Mouse (Mus musculus): ENCODE results near the gene Zfp691. TPM values are rescaled to one million over a fixed set of nuclear protein-coding genes. Genes with fewer than 3 reads are reported as not detected.

Zfp691 gene
- polyA plus RNA-seq, 1 experiment from 2014 or later: 9.5 TPM

GRCm38 (mm10) chr4:119177702-119178101, 3.7 kb upstream of the Zfp691 start:
- no peaks in the 10 kb centered on the region for H3K27me3 ChIP-seq (ENCODE audit: insufficient read depth, low read length)
- H3K27ac ChIP-seq (ENCODE audit: low read length): no peak overlapping the region
- H3K9me3 ChIP-seq (ENCODE audit: low read length): no peaks in the 10 kb centered on the region
- 81% methylated on average over 5 of the region's 5 CpGs for WGBS
- H3K4me2 ChIP-seq (replicated peaks; ENCODE audit: low read depth, low read length): no peak overlapping the region
- no peaks in the 10 kb centered on the region for H3K36me3 ChIP-seq (ENCODE audit: insufficient read depth, low read length)
- ATAC-seq (ENCODE audit: low FRiP score, low TSS enrichment): no peak
- peaks cover 12% of the 10 kb centered on the region for H3K4me1 ChIP-seq (ENCODE audit: insufficient read depth, low read length)
- H3K9ac ChIP-seq (replicated peaks; ENCODE audit: low read length): no peak overlapping the region
- no peak overlapping the region for H3K4me3 ChIP-seq (ENCODE audit: low read length)

- Histone ChIP-seq H3K27me3 (ENCODE audit: insufficient read depth, low read length) (no peaks in the 10 kb centered on the region), H3K4me3 (ENCODE audit: low read length) (peak overlapping the region; percentile 80), H3K9me3 (ENCODE audit: low read length) (no peaks in the 10 kb centered on the region), H3K4me2 (replicated peaks; ENCODE audit: low read depth, low read length) (peak overlapping the region; percentile 77), H3K27ac (ENCODE audit: low read length) (peak overlapping the region; percentile 5; the same call in 1 of the 2 replicates), H3K4me1 (ENCODE audit: insufficient read depth, low read length) (peaks cover 10% of the 10 kb centered on the region), H3K9ac (replicated peaks; ENCODE audit: low read length) (peak overlapping the region; percentile 85), H3K36me3 (ENCODE audit: insufficient read depth, low read length) (peaks cover 18% of the 10 kb centered on the region)
- no peak for ATAC-seq (ENCODE audit: low FRiP score, low TSS enrichment)
- 32% methylated on average over 18 of the region's 18 CpGs for WGBS
Measured at GRCm38 (mm10) chr4:119172919-119173650, 910 bp downstream of the Zfp691 start.

- Histone ChIP-seq H3K27me3 (ENCODE audit: insufficient read depth, low read length) (no peaks in the 10 kb centered on the region), H3K9me3 (ENCODE audit: low read length) (no peaks in the 10 kb centered on the region), H3K4me1 (ENCODE audit: insufficient read depth, low read length) (peaks cover 2% of the 10 kb centered on the region), H3K9ac (replicated peaks; ENCODE audit: low read length) (no peak overlapping the region), H3K36me3 (ENCODE audit: insufficient read depth, low read length) (peaks cover 18% of the 10 kb centered on the region), H3K27ac (ENCODE audit: low read length) (no peak overlapping the region), H3K4me2 (replicated peaks; ENCODE audit: low read depth, low read length) (no peak overlapping the region), H3K4me3 (ENCODE audit: low read length) (no peak overlapping the region)
- WGBS: 5% methylated on average over 4 of the region's 4 CpGs
- ATAC-seq (ENCODE audit: low FRiP score, low TSS enrichment): no peak
Measured at GRCm38 (mm10) chr4:119167663-119168062, 6.3 kb downstream of the Zfp691 start.

- Histone ChIP-seq H3K4me2 (replicated peaks; ENCODE audit: low read depth, low read length) (no peak overlapping the region), H3K9ac (replicated peaks; ENCODE audit: low read length) (no peak overlapping the region), H3K36me3 (ENCODE audit: insufficient read depth, low read length) (peaks cover 18% of the 10 kb centered on the region), H3K27ac (ENCODE audit: low read length) (no peak overlapping the region), H3K27me3 (ENCODE audit: insufficient read depth, low read length) (no peaks in the 10 kb centered on the region), H3K4me1 (ENCODE audit: insufficient read depth, low read length) (no peaks in the 10 kb centered on the region), H3K9me3 (ENCODE audit: low read length) (no peaks in the 10 kb centered on the region), H3K4me3 (ENCODE audit: low read length) (no peak overlapping the region)
- WGBS: 83% methylated on average over 4 of the region's 4 CpGs
- no peak for ATAC-seq (ENCODE audit: low FRiP score, low TSS enrichment)
Measured at GRCm38 (mm10) chr4:119167068-119167467, 6.9 kb downstream of the Zfp691 start.

GRCm38 (mm10) chr4:119165916-119166315, 8.1 kb downstream of the Zfp691 start:
- no peak overlapping the region for H3K27ac ChIP-seq (ENCODE audit: low read length)
- H3K4me1 ChIP-seq (ENCODE audit: insufficient read depth, low read length): no peaks in the 10 kb centered on the region
- H3K27me3 ChIP-seq (ENCODE audit: insufficient read depth, low read length): no peaks in the 10 kb centered on the region
- no peak overlapping the region for H3K4me2 ChIP-seq (replicated peaks; ENCODE audit: low read depth, low read length)
- ATAC-seq (ENCODE audit: low FRiP score, low TSS enrichment): no peak
- H3K9ac ChIP-seq (replicated peaks; ENCODE audit: low read length): no peak overlapping the region
- WGBS: 61% methylated on average over 7 of the region's 7 CpGs
- H3K9me3 ChIP-seq (ENCODE audit: low read length): no peaks in the 10 kb centered on the region
- H3K4me3 ChIP-seq (ENCODE audit: low read length): no peak overlapping the region
- H3K36me3 ChIP-seq (ENCODE audit: insufficient read depth, low read length): peaks cover 18% of the 10 kb centered on the region

- Histone ChIP-seq H3K27ac (ENCODE audit: low read length) (no peak overlapping the region), H3K4me1 (ENCODE audit: insufficient read depth, low read length) (no peaks in the 10 kb centered on the region), H3K36me3 (ENCODE audit: insufficient read depth, low read length) (no peaks in the 10 kb centered on the region), H3K9ac (replicated peaks; ENCODE audit: low read length) (no peak overlapping the region), H3K27me3 (ENCODE audit: insufficient read depth, low read length) (no peaks in the 10 kb centered on the region), H3K4me3 (ENCODE audit: low read length) (no peak overlapping the region), H3K4me2 (replicated peaks; ENCODE audit: low read depth, low read length) (no peak overlapping the region), H3K9me3 (ENCODE audit: low read length) (no peaks in the 10 kb centered on the region)
- 70% methylated on average over 4 of the region's 4 CpGs for WGBS
- no peak for ATAC-seq (ENCODE audit: low FRiP score, low TSS enrichment)
Measured at GRCm38 (mm10) chr4:119162990-119163389, 11.0 kb downstream of the Zfp691 start.

GRCm38 (mm10) chr4:119161358-119161757, 12.6 kb downstream of the Zfp691 start:
- Histone ChIP-seq H3K36me3 (ENCODE audit: insufficient read depth, low read length) (no peaks in the 10 kb centered on the region), H3K27me3 (ENCODE audit: insufficient read depth, low read length) (no peaks in the 10 kb centered on the region), H3K27ac (ENCODE audit: low read length) (no peak overlapping the region), H3K9ac (replicated peaks; ENCODE audit: low read length) (no peak overlapping the region), H3K4me1 (ENCODE audit: insufficient read depth, low read length) (no peaks in the 10 kb centered on the region), H3K9me3 (ENCODE audit: low read length) (no peaks in the 10 kb centered on the region), H3K4me3 (ENCODE audit: low read length) (no peak overlapping the region), H3K4me2 (replicated peaks; ENCODE audit: low read depth, low read length) (no peak overlapping the region)
- ATAC-seq (ENCODE audit: low FRiP score, low TSS enrichment): no peak
- 58% methylated on average over 3 of the region's 3 CpGs for WGBS

GRCm38 (mm10) chr4:119157891-119158290, 16.1 kb downstream of the Zfp691 start:
- Histone ChIP-seq H3K36me3 (ENCODE audit: insufficient read depth, low read length) (no peaks in the 10 kb centered on the region), H3K9ac (replicated peaks; ENCODE audit: low read length) (no peak overlapping the region), H3K4me1 (ENCODE audit: insufficient read depth, low read length) (no peaks in the 10 kb centered on the region), H3K4me3 (ENCODE audit: low read length) (no peak overlapping the region), H3K27me3 (ENCODE audit: insufficient read depth, low read length) (no peaks in the 10 kb centered on the region), H3K9me3 (ENCODE audit: low read length) (no peaks in the 10 kb centered on the region), H3K4me2 (replicated peaks; ENCODE audit: low read depth, low read length) (no peak overlapping the region), H3K27ac (ENCODE audit: low read length) (no peak overlapping the region)
- no peak for ATAC-seq (ENCODE audit: low FRiP score, low TSS enrichment)
- WGBS: 69% methylated on average over 5 of the region's 5 CpGs

- ATAC-seq (ENCODE audit: low FRiP score, low TSS enrichment): no peak
- H3K27me3 ChIP-seq (ENCODE audit: insufficient read depth, low read length): no peaks in the 10 kb centered on the region
- H3K4me2 ChIP-seq (replicated peaks; ENCODE audit: low read depth, low read length): no peak overlapping the region
- WGBS: 40% methylated on average over 2 of the region's 2 CpGs
- no peak overlapping the region for H3K4me3 ChIP-seq (ENCODE audit: low read length)
- no peaks in the 10 kb centered on the region for H3K36me3 ChIP-seq (ENCODE audit: insufficient read depth, low read length)
- no peak overlapping the region for H3K9ac ChIP-seq (replicated peaks; ENCODE audit: low read length)
- H3K27ac ChIP-seq (ENCODE audit: low read length): no peak overlapping the region
- H3K4me1 ChIP-seq (ENCODE audit: insufficient read depth, low read length): no peaks in the 10 kb centered on the region
- H3K9me3 ChIP-seq (ENCODE audit: low read length): no peaks in the 10 kb centered on the region
Measured at GRCm38 (mm10) chr4:119157186-119157585, 16.8 kb downstream of the Zfp691 start.

GRCm38 (mm10) chr4:119148741-119149140, 25.3 kb downstream of the Zfp691 start:
- Histone ChIP-seq H3K9me3 (ENCODE audit: low read length) (no peaks in the 10 kb centered on the region), H3K27me3 (ENCODE audit: insufficient read depth, low read length) (no peaks in the 10 kb centered on the region), H3K4me3 (ENCODE audit: low read length) (no peak overlapping the region), H3K4me2 (replicated peaks; ENCODE audit: low read depth, low read length) (no peak overlapping the region), H3K27ac (ENCODE audit: low read length) (no peak overlapping the region), H3K36me3 (ENCODE audit: insufficient read depth, low read length) (no peaks in the 10 kb centered on the region), H3K9ac (replicated peaks; ENCODE audit: low read length) (no peak overlapping the region), H3K4me1 (ENCODE audit: insufficient read depth, low read length) (no peaks in the 10 kb centered on the region)
- ATAC-seq (ENCODE audit: low FRiP score, low TSS enrichment): no peak
- WGBS: 69% methylated on average over 11 of the region's 11 CpGs
